Mouse (Mus musculus): ENCODE data around the gene Diras2. TPM values are rescaled to one million over a fixed set of nuclear protein-coding genes. Genes with fewer than 3 reads are reported as not detected.
A peak's percentile ranks its signal among the peaks of the same experiment; 100 is the strongest.

Gene Diras2
- polyA plus RNA-seq, 1 experiment from 2014 or later: 5.4 TPM

GRCm38 (mm10) chr13:52546288-52546687 lies 15.2 kb upstream of the Diras2 start:
- Histone ChIP-seq H3K9me3 (replicated peaks) (no peaks in the 10 kb centered on the region), H3K9ac (replicated peaks) (no peak overlapping the region), H3K36me3 (no peaks in the 10 kb centered on the region), H3K27ac (replicated peaks) (no peak overlapping the region), H3K27me3 (replicated peaks) (no peaks in the 10 kb centered on the region), H3K4me2 (no peak overlapping the region), H3K4me3 (replicated peaks) (no peak overlapping the region), H3K4me1 (no peaks in the 10 kb centered on the region; the same call in 1 of the 2 replicates)
- WGBS: 79% methylated on average over 6 of the region's 6 CpGs
- no peak for ATAC-seq (ENCODE audit: low FRiP score)

GRCm38 (mm10) chr13:52542636-52543035 lies 11.6 kb upstream of the Diras2 start:
- 76% methylated on average over 4 of the region's 4 CpGs for WGBS
- Histone ChIP-seq H3K4me3 (replicated peaks) (no peak overlapping the region), H3K4me2 (no peak overlapping the region), H3K9me3 (replicated peaks) (no peaks in the 10 kb centered on the region), H3K9ac (replicated peaks) (no peak overlapping the region), H3K4me1 (no peaks in the 10 kb centered on the region; the same call in 1 of the 2 replicates), H3K36me3 (no peaks in the 10 kb centered on the region), H3K27ac (replicated peaks) (no peak overlapping the region), H3K27me3 (replicated peaks) (no peaks in the 10 kb centered on the region)
- no peak for ATAC-seq (ENCODE audit: low FRiP score)

DNA sequence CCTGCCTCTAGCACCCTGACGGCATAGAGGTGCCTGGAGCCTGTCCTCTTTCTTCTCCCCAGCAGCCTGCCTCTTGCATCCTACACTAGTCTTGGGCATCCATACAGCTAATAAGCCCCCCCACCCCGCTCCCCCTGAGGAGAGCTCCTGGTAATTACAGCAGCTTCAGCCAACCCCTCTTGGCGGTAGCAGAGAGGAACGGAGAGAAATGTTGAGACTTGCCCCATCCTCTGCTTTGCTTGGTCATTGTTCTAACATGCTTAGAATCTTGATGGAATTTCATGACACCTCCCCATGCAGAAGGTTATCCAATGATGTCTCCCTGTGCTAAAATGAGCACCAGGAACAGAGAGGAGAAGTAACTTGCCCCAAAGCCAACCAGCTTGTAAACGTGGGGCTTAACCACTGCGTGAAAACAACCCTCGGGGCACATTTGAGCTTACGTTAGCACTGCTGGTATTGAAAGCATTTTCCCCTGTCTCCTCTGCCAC lies 11.0 kb upstream of the Diras2 start:
- Histone ChIP-seq H3K9me3 (replicated peaks) (no peaks in the 10 kb centered on the region), H3K4me3 (replicated peaks) (no peak overlapping the region), H3K4me1 (no peaks in the 10 kb centered on the region; the same call in 1 of the 2 replicates), H3K27ac (replicated peaks) (no peak overlapping the region), H3K27me3 (replicated peaks) (no peaks in the 10 kb centered on the region), H3K4me2 (no peak overlapping the region), H3K36me3 (no peaks in the 10 kb centered on the region), H3K9ac (replicated peaks) (no peak overlapping the region)
- 69% methylated on average over 8 of the region's 8 CpGs for whole genome bisulfite sequencing
- ATAC-seq (ENCODE audit: low FRiP score): no peak

GRCm38 (mm10) chr13:52541385-52542035 lies 10.4 kb upstream of the Diras2 start:
- no peak overlapping the region for H3K4me3 ChIP-seq (replicated peaks)
- WGBS: 77% methylated on average over 5 of the region's 5 CpGs

DNA sequence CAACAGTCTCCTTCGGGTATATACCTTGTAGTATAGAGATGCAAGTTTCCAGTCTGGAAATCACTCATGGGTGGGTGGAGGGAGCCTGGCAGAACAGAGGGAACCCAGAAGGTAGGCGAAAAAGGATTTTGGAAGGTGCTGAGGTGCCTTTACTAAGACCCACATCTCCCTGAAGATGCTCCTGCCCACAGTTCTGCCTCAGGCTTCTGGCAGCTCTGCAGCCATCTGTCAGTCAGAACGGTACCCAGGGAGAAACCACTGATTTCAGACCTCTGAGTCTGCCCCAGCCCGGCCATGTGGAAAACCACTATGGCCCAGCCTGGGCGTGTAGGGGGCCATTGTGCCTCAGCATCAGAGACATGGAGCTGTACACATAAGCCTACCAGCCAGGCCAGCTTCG lies 8.4 kb upstream of the Diras2 start:
- no peak for ATAC-seq (ENCODE audit: low FRiP score)
- Histone ChIP-seq H3K36me3 (no peaks in the 10 kb centered on the region), H3K27ac (replicated peaks) (no peak overlapping the region), H3K4me2 (no peak overlapping the region), H3K27me3 (replicated peaks) (no peaks in the 10 kb centered on the region), H3K4me1 (no peaks in the 10 kb centered on the region; the same call in 1 of the 2 replicates), H3K4me3 (replicated peaks) (no peak overlapping the region), H3K9ac (replicated peaks) (no peak overlapping the region), H3K9me3 (replicated peaks) (no peaks in the 10 kb centered on the region)
- 82% methylated on average over 6 of the region's 6 CpGs for WGBS

More at GRCm38 (mm10) chr13:52541385-52542035, 10.4 kb upstream of the Diras2 start:
- ATAC-seq (ENCODE audit: low FRiP score): no peak
- Histone ChIP-seq H3K9me3 (replicated peaks) (no peaks in the 10 kb centered on the region), H3K9ac (replicated peaks) (no peak overlapping the region), H3K4me2 (no peak overlapping the region), H3K36me3 (no peaks in the 10 kb centered on the region), H3K27ac (replicated peaks) (no peak overlapping the region), H3K27me3 (replicated peaks) (no peaks in the 10 kb centered on the region), H3K4me1 (no peaks in the 10 kb centered on the region; the same call in 1 of the 2 replicates)

DNA sequence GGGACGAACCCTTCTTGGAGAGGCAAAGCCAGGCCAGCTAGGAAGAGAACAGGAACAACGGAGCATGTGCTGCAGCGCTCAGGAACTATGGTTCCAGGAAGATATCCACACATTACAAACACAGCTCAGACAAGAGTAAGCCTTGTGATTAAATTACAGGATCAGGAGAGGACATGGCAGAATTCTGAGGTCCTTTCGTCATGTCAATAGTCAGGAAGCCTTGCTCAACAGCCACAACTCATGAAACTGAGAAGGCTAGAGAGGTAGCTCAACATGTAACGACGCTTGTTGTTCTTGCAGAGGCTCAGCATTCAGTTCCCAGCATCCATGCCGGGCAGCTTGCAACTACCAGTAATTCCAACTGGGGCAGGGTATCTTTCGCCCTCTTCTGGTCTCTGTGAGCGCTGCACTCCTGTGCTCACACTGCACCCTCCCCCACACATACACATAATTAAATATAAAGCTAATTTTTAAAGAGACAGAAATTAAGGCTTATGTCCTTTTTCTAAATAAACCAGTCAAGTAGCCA lies 7.6 kb upstream of the Diras2 start:
- no peaks in the 10 kb centered on the region; the same call in 1 of the 2 replicates for H3K4me1 ChIP-seq
- H3K36me3 ChIP-seq: no peaks in the 10 kb centered on the region
- whole genome bisulfite sequencing: 89% methylated on average over 9 of the region's 9 CpGs
- H3K9ac ChIP-seq (replicated peaks): no peak overlapping the region
- no peaks in the 10 kb centered on the region for H3K9me3 ChIP-seq (replicated peaks)
- ATAC-seq (ENCODE audit: low FRiP score): no peak
- no peak overlapping the region for H3K4me2 ChIP-seq
- H3K27me3 ChIP-seq (replicated peaks): 0 out of 2 replicates have a peak, but pooled peaks cover 3% of the 10 kb centered on the region
- no peak overlapping the region for H3K4me3 ChIP-seq (replicated peaks)
- H3K27ac ChIP-seq (replicated peaks): no peak overlapping the region

- Histone ChIP-seq H3K27me3 (replicated peaks) (0 out of 2 replicates have a peak, but pooled peaks cover 3% of the 10 kb centered on the region), H3K4me2 (no peak overlapping the region), H3K9ac (replicated peaks) (no peak overlapping the region), H3K9me3 (replicated peaks) (no peaks in the 10 kb centered on the region), H3K4me1 (no peaks in the 10 kb centered on the region; the same call in 1 of the 2 replicates), H3K36me3 (no peaks in the 10 kb centered on the region), H3K27ac (replicated peaks) (no peak overlapping the region), H3K4me3 (replicated peaks) (no peak overlapping the region)
- ATAC-seq (ENCODE audit: low FRiP score): no peak
- 97% methylated on average over 26 of the region's 26 CpGs for WGBS
Observed at GRCm38 (mm10) chr13:52537754-52538587, 6.9 kb upstream of the Diras2 start.

GRCm38 (mm10) chr13:52535542-52535941 lies 4.5 kb upstream of the Diras2 start:
- H3K9me3 ChIP-seq (replicated peaks): no peaks in the 10 kb centered on the region
- peak; percentile 31; the same call in 1 of the 2 replicates for ATAC-seq (ENCODE audit: low FRiP score)
- WGBS: 7% methylated on average over 4 of the region's 4 CpGs
- H3K9ac ChIP-seq (replicated peaks): no peak overlapping the region
- no peak overlapping the region for H3K4me3 ChIP-seq (replicated peaks)
- H3K4me1 ChIP-seq: no peaks in the 10 kb centered on the region; the same call in 1 of the 2 replicates
- H3K27me3 ChIP-seq (replicated peaks): 0 out of 2 replicates have a peak, but pooled peaks cover 3% of the 10 kb centered on the region
- no peak overlapping the region for H3K4me2 ChIP-seq
- H3K27ac ChIP-seq (replicated peaks): no peak overlapping the region
- H3K36me3 ChIP-seq: no peaks in the 10 kb centered on the region

DNA sequence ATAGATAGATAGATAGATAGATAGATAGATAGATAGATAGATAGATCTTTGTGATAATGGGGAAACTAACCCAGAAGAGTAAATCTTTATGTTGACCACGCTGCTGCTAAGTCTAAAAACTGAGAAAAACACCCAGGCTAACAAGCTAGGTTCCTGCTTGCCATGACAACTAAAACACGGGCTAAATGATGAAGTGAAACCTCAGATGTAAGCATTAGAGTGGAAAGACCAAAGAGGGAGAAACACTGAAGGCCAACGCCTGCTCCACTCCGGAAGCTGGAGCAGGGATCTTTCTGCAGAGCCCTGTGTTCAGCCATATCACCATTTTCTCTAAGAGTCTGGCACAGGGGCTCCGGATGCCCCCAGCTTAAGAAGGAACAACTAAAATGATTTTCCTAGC lies 2.6 kb upstream of the Diras2 start:
- no peak overlapping the region for H3K4me2 ChIP-seq
- WGBS: 84% methylated on average over 5 of the region's 5 CpGs
- no peak overlapping the region for H3K27ac ChIP-seq (replicated peaks)
- no peaks in the 10 kb centered on the region for H3K9me3 ChIP-seq (replicated peaks)
- no peak for ATAC-seq (ENCODE audit: low FRiP score)
- H3K27me3 ChIP-seq (replicated peaks): 0 out of 2 replicates have a peak, but pooled peaks cover 9% of the 10 kb centered on the region
- H3K4me1 ChIP-seq: peaks cover 11% of the 10 kb centered on the region
- no peak overlapping the region for H3K4me3 ChIP-seq (replicated peaks)
- H3K36me3 ChIP-seq: no peaks in the 10 kb centered on the region
- no peak overlapping the region for H3K9ac ChIP-seq (replicated peaks)

- peaks cover 14% of the 10 kb centered on the region for H3K4me1 ChIP-seq
- ATAC-seq (ENCODE audit: low FRiP score): peak; percentile 98
- H3K4me3 ChIP-seq (replicated peaks): peak overlapping the region; percentile 60
- 0 out of 2 replicates have a peak, but pooled peaks cover 10% of the 10 kb centered on the region for H3K27me3 ChIP-seq (replicated peaks)
- peak overlapping the region; percentile 87 for H3K27ac ChIP-seq (replicated peaks)
- H3K4me2 ChIP-seq: peak overlapping the region; percentile 87
- no peaks in the 10 kb centered on the region for H3K9me3 ChIP-seq (replicated peaks)
- WGBS: 2% methylated on average over 44 of the region's 50 CpGs
- peak overlapping the region; percentile 62 for H3K9ac ChIP-seq (replicated peaks)
- H3K36me3 ChIP-seq: no peaks in the 10 kb centered on the region
Observed at GRCm38 (mm10) chr13:52530008-52530945, 802 bp downstream of the Diras2 start.

All from neural tube, embryonic 15.5 days (tissue).